ENCODE assay signal across 10 mouse cellular contexts in the genomic region with DNA sequence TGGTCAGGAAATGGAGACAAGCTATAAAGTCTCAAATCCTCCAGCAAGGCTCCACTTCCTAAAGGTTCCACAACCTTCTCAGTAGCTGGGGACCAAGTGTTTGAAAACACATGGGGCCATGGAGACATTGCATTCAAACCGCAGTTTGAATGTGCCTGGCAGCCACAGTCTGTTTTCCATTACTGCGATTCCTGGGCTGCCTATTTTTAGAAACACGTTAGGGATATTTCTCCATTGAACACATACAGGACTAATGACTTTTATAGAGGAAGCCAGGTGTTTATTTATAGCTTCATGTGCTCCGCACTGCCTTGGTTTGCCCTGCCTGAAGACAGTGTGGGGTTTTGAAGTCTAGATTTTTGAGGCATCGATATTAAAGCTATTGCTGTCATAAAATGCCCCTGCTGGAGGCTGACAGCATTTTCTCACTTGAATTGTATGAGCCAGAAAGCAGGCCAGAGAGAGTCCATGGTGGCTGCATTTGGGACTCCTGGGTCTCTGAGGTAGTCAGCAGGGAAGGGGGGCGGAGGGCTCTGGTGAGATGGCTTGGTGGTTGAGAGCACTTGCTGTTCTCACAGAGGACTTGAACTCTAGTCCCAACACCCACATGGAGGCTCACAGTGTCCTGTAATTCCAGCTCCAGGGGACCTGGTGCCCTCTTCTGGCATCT. TPM values are rescaled to one million over a fixed set of nuclear protein-coding genes. Genes with fewer than 3 reads are reported as not detected.
DNase-seq lines count a peak whose midpoint lies in the region; ATAC-seq and TF ChIP-seq lines count a peak whose summit lies in the region.
"Had no signal": no experiment of that assay in that cellular context is flagged by ENCODE, and none has a peak within 500 bp of the region (broad histone marks: within the 10 kb centered on the region; RNA-seq: fewer than 3 reads in every experiment).

No protein-coding gene starts in this region.

- H3K4me3 ChIP-seq in intestine, postnatal 0 days (ENCODE audit: low read depth, low read length), result no peak overlapping the region
- no peak overlapping the region for H3K4me3 ChIP-seq in intestine, embryonic 16.5 days (ENCODE audit: low read length)
- no peak overlapping the region for H3K4me3 ChIP-seq in embryonic facial prominence, embryonic 10.5 days
- H3K4me3 ChIP-seq in heart, embryonic 13.5 days, result no peak overlapping the region
- no peak overlapping the region for H3K4me3 ChIP-seq in limb, embryonic 15.5 days
- H3K4me3 ChIP-seq in midbrain, postnatal 0 days (ENCODE audit: low read depth, low read length), result no peak overlapping the region

- H3K27ac ChIP-seq in intestine, postnatal 0 days (ENCODE audit: low read depth, low read length), result no peak overlapping the region
- no peak overlapping the region for H3K27ac ChIP-seq in intestine, embryonic 16.5 days (ENCODE audit: low read length)
- H3K27ac ChIP-seq in embryonic facial prominence, embryonic 10.5 days (replicated peaks), result peak overlapping the region; percentile 54; the same call in 1 of the 2 replicates
- H3K27ac ChIP-seq in heart, embryonic 13.5 days (replicated peaks), result peak overlapping the region; percentile 61
- H3K27ac ChIP-seq in limb, embryonic 15.5 days, result peak overlapping the region; percentile 89
- H3K27ac ChIP-seq in midbrain, postnatal 0 days (ENCODE audit: low read depth, low read length), result no peak overlapping the region
- H3K27ac ChIP-seq: hindbrain, embryonic 14.5 days had no signal

- WGBS in intestine, postnatal 0 days, result 73% methylated on average over 6 of the region's 6 CpGs
- 71% methylated on average over 6 of the region's 6 CpGs for WGBS in intestine, embryonic 16.5 days
- 70% methylated on average over 6 of the region's 6 CpGs for WGBS in embryonic facial prominence, embryonic 10.5 days
- 51% methylated on average over 6 of the region's 6 CpGs for whole genome bisulfite sequencing in heart, embryonic 13.5 days
- WGBS in limb, embryonic 15.5 days, result 23% methylated on average over 6 of the region's 6 CpGs
- WGBS in midbrain, postnatal 0 days, result 90% methylated on average over 6 of the region's 6 CpGs

- no peak overlapping the region for H3K4me2 ChIP-seq in intestine, postnatal 0 days (replicated peaks; ENCODE audit: low read depth)
- H3K4me2 ChIP-seq in intestine, embryonic 16.5 days (ENCODE audit: low read depth, low read length), result no peak overlapping the region
- H3K4me2 ChIP-seq in heart, embryonic 13.5 days, result no peak overlapping the region
- H3K4me2 ChIP-seq in limb, embryonic 15.5 days, result no peak overlapping the region
- no peak overlapping the region for H3K4me2 ChIP-seq in midbrain, postnatal 0 days (ENCODE audit: low read depth, low read length, poor library complexity, severe bottlenecking)
- H3K4me2 ChIP-seq: hindbrain, embryonic 14.5 days had no signal

- H3K36me3 ChIP-seq in intestine, postnatal 0 days (ENCODE audit: control insufficient read depth, insufficient read depth), result no peaks in the 10 kb centered on the region
- no peaks in the 10 kb centered on the region for H3K36me3 ChIP-seq in intestine, embryonic 16.5 days (ENCODE audit: control insufficient read depth, insufficient read depth, low read length)
- no peaks in the 10 kb centered on the region for H3K36me3 ChIP-seq in embryonic facial prominence, embryonic 10.5 days (replicated peaks)
- H3K36me3 ChIP-seq in heart, embryonic 13.5 days, result no peaks in the 10 kb centered on the region
- H3K36me3 ChIP-seq in limb, embryonic 15.5 days, result no peaks in the 10 kb centered on the region
- H3K36me3 ChIP-seq in midbrain, postnatal 0 days (ENCODE audit: insufficient read depth, low read length), result no peaks in the 10 kb centered on the region

- DNase-seq in embryonic facial prominence, embryonic 10.5 days (ENCODE audit: low spot score), result peak; percentile 15
- DNase-seq in midbrain, postnatal 0 days (ENCODE audit: low spot score), result no peak
- no peak for DNase-seq in cerebellum, adult 9-11 months
- DNase-seq: cerebellum, postnatal 10 days; thymus, postnatal 4 days had no signal

- ATAC-seq in intestine, postnatal 0 days, result no peak
- ATAC-seq in intestine, embryonic 16.5 days, result no peak
- ATAC-seq in heart, embryonic 13.5 days (ENCODE audit: extremely low read depth, insufficient number of reproducible peaks, low FRiP score, low TSS enrichment), result no peak
- peak; percentile 54 for ATAC-seq in limb, embryonic 15.5 days (ENCODE audit: insufficient number of reproducible peaks, low FRiP score, low TSS enrichment, low read depth)
- ATAC-seq in midbrain, postnatal 0 days (ENCODE audit: low FRiP score), result no peak

- H3K4me1 ChIP-seq in intestine, postnatal 0 days (replicated peaks; ENCODE audit: control insufficient read depth, insufficient read depth, low read length), result no peaks in the 10 kb centered on the region
- peaks cover 5% of the 10 kb centered on the region; the same call in 1 of the 2 replicates for H3K4me1 ChIP-seq in intestine, embryonic 16.5 days (ENCODE audit: control insufficient read depth, insufficient read depth, low read length)
- H3K4me1 ChIP-seq in embryonic facial prominence, embryonic 10.5 days, result peaks cover 8% of the 10 kb centered on the region; the same call in 1 of the 2 replicates
- H3K4me1 ChIP-seq in heart, embryonic 13.5 days, result peaks cover 38% of the 10 kb centered on the region
- H3K4me1 ChIP-seq in limb, embryonic 15.5 days, result peaks cover 52% of the 10 kb centered on the region
- H3K4me1 ChIP-seq in midbrain, postnatal 0 days (ENCODE audit: insufficient read depth, low read length), result no peaks in the 10 kb centered on the region

- no peak overlapping the region for H3K9ac ChIP-seq in intestine, postnatal 0 days (ENCODE audit: low read depth, low read length)
- H3K9ac ChIP-seq in intestine, embryonic 16.5 days (ENCODE audit: low read depth, low read length), result no peak overlapping the region
- no peak overlapping the region for H3K9ac ChIP-seq in heart, embryonic 13.5 days
- no peak overlapping the region for H3K9ac ChIP-seq in limb, embryonic 15.5 days
- no peak overlapping the region for H3K9ac ChIP-seq in midbrain, postnatal 0 days (replicated peaks; ENCODE audit: low read length, poor library complexity, severe bottlenecking)
- H3K9ac ChIP-seq: hindbrain, embryonic 14.5 days had no signal

- no peaks in the 10 kb centered on the region for H3K27me3 ChIP-seq in intestine, postnatal 0 days (replicated peaks; ENCODE audit: control insufficient read depth, insufficient read depth, low read length)
- H3K27me3 ChIP-seq in intestine, embryonic 16.5 days (replicated peaks; ENCODE audit: control insufficient read depth, insufficient read depth, low read length), result no peaks in the 10 kb centered on the region
- H3K27me3 ChIP-seq in embryonic facial prominence, embryonic 10.5 days (replicated peaks; ENCODE audit: low read depth, poor library complexity, severe bottlenecking), result no peaks in the 10 kb centered on the region
- no peaks in the 10 kb centered on the region for H3K27me3 ChIP-seq in heart, embryonic 13.5 days (replicated peaks)
- H3K27me3 ChIP-seq in limb, embryonic 15.5 days, result no peaks in the 10 kb centered on the region
- no peaks in the 10 kb centered on the region for H3K27me3 ChIP-seq in midbrain, postnatal 0 days (ENCODE audit: insufficient read depth, low read length)

- TF ChIP-seq CTCF in intestine, postnatal 0 days (IDR thresholded peaks at IDR 0.05; ENCODE audit: low read depth), result peak; percentile 27
- TF ChIP-seq CTCF in midbrain, postnatal 0 days (IDR thresholded peaks at IDR 0.05), result no peak

- no peaks in the 10 kb centered on the region for H3K9me3 ChIP-seq in intestine, postnatal 0 days (ENCODE audit: control insufficient read depth)
- H3K9me3 ChIP-seq in intestine, embryonic 16.5 days (ENCODE audit: control insufficient read depth, low read length), result no peaks in the 10 kb centered on the region
- H3K9me3 ChIP-seq in embryonic facial prominence, embryonic 10.5 days, result no peaks in the 10 kb centered on the region
- no peaks in the 10 kb centered on the region for H3K9me3 ChIP-seq in heart, embryonic 13.5 days
- no peaks in the 10 kb centered on the region for H3K9me3 ChIP-seq in limb, embryonic 15.5 days
- no peaks in the 10 kb centered on the region for H3K9me3 ChIP-seq in midbrain, postnatal 0 days (ENCODE audit: low read length)

RNA-seq across cellular contexts. Expression of a gene that starts 35.1 kb away (rescaled TPM):
- 1.0 and 1.1 TPM in 2 replicates for polyA plus RNA-seq in intestine, postnatal 0 days (2015; fragmentation: Nextera tagmentation; extraction: Ambion mirVana)
- polyA plus RNA-seq in intestine, embryonic 16.5 days (2015; fragmentation: Nextera tagmentation; extraction: Ambion mirVana), result 2.1 and 2.5 TPM in 2 replicates
- polyA plus RNA-seq in embryonic facial prominence, embryonic 10.5 days (2016; fragmentation: Nextera tagmentation; extraction: Ambion mirVana), result 0.36 and 0.41 TPM in 2 replicates
- polyA plus RNA-seq in heart, embryonic 13.5 days (2015; fragmentation: Nextera tagmentation; extraction: Ambion mirVana), result 0.94 and 1.2 TPM in 2 replicates
- 5.6 and 7.5 TPM in 2 replicates for polyA plus RNA-seq in limb, embryonic 15.5 days (2015; fragmentation: Nextera tagmentation; extraction: Ambion mirVana)
- 1.9 and 2.8 TPM in 2 replicates for total RNA-seq in midbrain, postnatal 0 days (2014; rRNA removed)
- 0.53 and 0.57 TPM in 2 replicates for polyA plus RNA-seq in midbrain, postnatal 0 days (2015; fragmentation: Nextera tagmentation; extraction: Ambion mirVana)

RNA-seq across cellular contexts. Expression of a gene that starts 36.5 kb away (rescaled TPM):
- polyA plus RNA-seq in intestine, postnatal 0 days (2015; fragmentation: Nextera tagmentation; extraction: Ambion mirVana), result 13.1 and 15.9 TPM in 2 replicates
- polyA plus RNA-seq in intestine, embryonic 16.5 days (2015; fragmentation: Nextera tagmentation; extraction: Ambion mirVana), result 22.1 and 26.2 TPM in 2 replicates
- 49.8 and 51.7 TPM in 2 replicates for polyA plus RNA-seq in embryonic facial prominence, embryonic 10.5 days (2016; fragmentation: Nextera tagmentation; extraction: Ambion mirVana)
- polyA plus RNA-seq in heart, embryonic 13.5 days (2015; fragmentation: Nextera tagmentation; extraction: Ambion mirVana), result 21.4 and 23.6 TPM in 2 replicates
- 33.9 and 36.1 TPM in 2 replicates for polyA plus RNA-seq in limb, embryonic 15.5 days (2015; fragmentation: Nextera tagmentation; extraction: Ambion mirVana)
- 17.4 and 19.5 TPM in 2 replicates for total RNA-seq in midbrain, postnatal 0 days (2014; rRNA removed)
- 18.9 and 20.2 TPM in 2 replicates for polyA plus RNA-seq in midbrain, postnatal 0 days (2015; fragmentation: Nextera tagmentation; extraction: Ambion mirVana)

RNA-seq across cellular contexts. Expression of a gene that starts 36.8 kb away (rescaled TPM):
- 6.2 and 7.5 TPM in 2 replicates for polyA plus RNA-seq in intestine, postnatal 0 days (2015; fragmentation: Nextera tagmentation; extraction: Ambion mirVana)
- 10.1 and 11.2 TPM in 2 replicates for polyA plus RNA-seq in intestine, embryonic 16.5 days (2015; fragmentation: Nextera tagmentation; extraction: Ambion mirVana)
- 3.6 and 4.2 TPM in 2 replicates for polyA plus RNA-seq in embryonic facial prominence, embryonic 10.5 days (2016; fragmentation: Nextera tagmentation; extraction: Ambion mirVana)
- polyA plus RNA-seq in heart, embryonic 13.5 days (2015; fragmentation: Nextera tagmentation; extraction: Ambion mirVana), result 9.8 and 11.8 TPM in 2 replicates
- 4.9 and 5.0 TPM in 2 replicates for polyA plus RNA-seq in limb, embryonic 15.5 days (2015; fragmentation: Nextera tagmentation; extraction: Ambion mirVana)
- 1.3 and 4.3 TPM in 2 replicates for total RNA-seq in midbrain, postnatal 0 days (2014; rRNA removed)
- polyA plus RNA-seq in midbrain, postnatal 0 days (2015; fragmentation: Nextera tagmentation; extraction: Ambion mirVana), result 10.7 and 10.9 TPM in 2 replicates

Comparison
In these comparisons a context has a peak if more than half of its experiments do, and no peak if none do; other contexts are left out.
1. H3K27ac ChIP-seq: peak in embryonic facial prominence, embryonic 10.5 days (single experiment), heart, embryonic 13.5 days (single experiment) and limb, embryonic 15.5 days (single experiment); none in intestine, postnatal 0 days (single experiment), intestine, embryonic 16.5 days (single experiment) and midbrain, postnatal 0 days (single experiment).